Mouse (Mus musculus) brain, adult 2 months (tissue): ENCODE results near the gene Gm42420.

Source experiments
- DNase-seq: peaks from one replicate; pipeline ENCODE4 v3.0.0; 2011; ENCODE audit warnings: low read depth, low spot score

Gm42420 gene

DNA sequence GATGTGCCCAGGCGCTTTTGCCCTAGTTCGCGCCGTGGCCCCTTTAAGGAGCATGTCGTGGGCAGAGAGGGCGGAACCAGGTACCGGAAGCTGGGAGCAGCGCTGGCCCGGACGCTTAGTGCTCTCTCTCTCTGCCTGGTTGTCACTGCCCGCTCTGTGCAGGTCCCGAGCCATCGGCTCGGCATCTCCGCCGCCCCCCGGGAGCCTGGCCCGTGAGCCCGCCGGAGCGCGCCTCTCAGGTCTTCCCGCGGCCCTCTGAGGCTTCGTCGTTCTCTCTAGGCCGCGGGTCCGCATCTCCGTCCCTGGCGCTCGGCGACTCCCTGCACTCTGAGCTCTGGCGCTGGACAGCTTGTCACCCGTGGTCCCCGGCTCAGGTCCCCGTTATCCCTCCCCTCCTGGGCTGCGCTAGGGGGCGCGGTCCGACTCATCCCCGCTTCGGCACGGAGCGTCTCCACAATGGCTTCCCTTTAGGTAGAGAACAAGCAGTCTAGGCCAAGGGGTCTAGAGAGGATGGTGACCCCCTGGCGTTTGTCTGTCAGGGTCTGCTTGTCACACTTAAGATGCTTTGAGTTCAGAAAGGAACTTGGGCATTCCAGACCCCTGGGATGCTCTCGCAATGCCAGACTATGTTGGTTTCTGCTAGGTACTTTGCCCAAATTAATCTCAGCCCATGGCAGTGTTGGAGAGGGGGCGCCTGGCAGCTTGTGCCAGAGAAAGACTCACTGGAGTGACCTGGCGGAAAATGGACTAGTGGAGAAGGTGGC is 11.6 kb upstream of the Gm42420 start, which contains the start of gene Adck2:
Adck2 (plus strand) TSS at position 83 of the 764 bp plus-strand sequence.
- peak; percentile 97 for DNase-seq

- no peak for DNase-seq
These were observed 11.0 kb upstream of the Gm42420 start for GRCm38 (mm10) chr6:39574555-39574869.

DNA sequence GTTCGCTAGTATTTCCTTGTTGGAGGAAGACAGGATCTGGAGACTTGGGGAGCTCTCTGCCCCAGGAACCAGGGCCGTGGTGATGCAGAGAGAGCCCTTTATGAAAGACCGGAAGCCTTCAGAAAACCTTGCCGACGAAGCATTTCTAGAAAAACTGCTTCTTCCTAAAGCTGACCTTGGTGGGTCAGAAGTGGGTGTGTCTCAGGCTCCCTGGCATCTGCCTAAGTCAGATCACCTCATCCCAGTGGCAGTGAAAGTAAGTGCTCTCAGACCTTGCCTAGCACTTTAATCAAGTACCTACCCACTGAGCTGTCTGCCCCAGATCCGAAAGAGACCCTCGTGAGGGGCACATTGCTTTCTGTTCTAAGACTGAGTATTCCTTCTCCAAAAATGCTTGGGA is 10.6 kb upstream of the Gm42420 start:
- DNase-seq: no peak

- DNase-seq: peak; percentile 58
These were observed 6.0 kb upstream of the Gm42420 start for GRCm38 (mm10) chr6:39579552-39579951.

GRCm38 (mm10) chr6:39580558-39580957 is 5.0 kb upstream of the Gm42420 start:
- DNase-seq: no peak

- DNase-seq: no peak
These were observed 4.3 kb upstream of the Gm42420 start for GRCm38 (mm10) chr6:39581087-39581784.

DNA sequence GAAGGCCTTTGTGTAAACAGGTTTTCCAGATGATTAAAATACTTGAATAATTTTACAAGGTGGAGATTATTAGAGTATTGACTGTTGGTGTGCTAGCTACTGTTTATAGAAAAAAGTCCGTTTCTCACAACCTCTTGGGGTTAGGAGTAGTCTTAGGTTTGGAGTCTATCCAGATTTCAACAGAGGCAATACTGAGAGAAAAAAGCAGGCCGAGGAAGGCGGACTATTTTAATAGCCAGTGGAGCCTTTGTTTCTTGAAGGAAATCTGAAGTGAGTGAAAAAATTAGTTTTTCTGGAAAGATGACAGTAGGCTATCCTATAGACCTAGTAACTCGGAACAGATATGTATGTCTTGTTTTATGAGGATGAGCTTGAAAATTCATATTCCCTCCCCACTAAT is 5.9 kb downstream of the Gm42420 start:
- no peak for DNase-seq

DNA sequence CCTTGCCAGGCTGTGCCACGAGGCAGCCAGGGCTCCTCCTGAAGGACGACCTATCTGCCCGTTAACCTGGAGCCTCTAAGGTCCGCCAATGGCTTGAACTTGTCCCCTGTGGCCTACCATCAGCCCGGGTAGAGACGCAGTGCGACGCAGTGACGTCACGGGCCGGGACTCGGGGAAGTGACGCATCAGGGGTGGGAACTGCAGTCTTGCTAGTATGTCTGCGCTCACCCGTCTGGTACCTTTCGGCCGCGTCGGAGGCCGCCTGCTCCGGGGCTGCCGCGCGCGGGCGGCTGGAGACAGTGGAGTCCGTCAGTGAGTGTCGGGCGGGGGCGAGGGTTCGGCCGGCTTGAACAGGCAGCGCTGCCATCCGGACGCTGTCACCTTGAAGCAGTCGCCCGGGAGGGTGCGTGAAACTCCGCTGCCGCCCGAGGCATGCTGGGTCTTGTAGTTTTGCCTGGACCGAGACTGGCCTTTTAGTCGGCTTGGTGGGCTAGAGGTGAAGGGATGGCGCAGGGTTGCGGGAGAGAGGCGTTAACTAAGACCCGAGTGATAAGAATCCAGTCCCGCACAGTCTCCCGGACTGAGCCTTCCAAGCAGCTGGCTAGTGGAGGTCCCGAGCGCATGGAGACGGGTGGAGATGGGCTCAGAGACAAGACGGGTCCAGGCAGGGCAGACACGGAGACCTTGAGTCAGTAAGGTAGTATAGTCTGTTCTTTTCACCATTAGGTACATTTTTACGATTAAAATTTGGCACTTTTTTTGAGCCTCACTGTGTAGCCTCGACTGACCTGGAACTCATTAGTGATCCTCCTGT is 7.1 kb downstream of the Gm42420 start, which contains the start of gene Ndufb2:
Ndufb2 (plus strand) TSS at position 174 of the 814 bp plus-strand sequence.
- DNase-seq: peak; percentile 99

GRCm38 (mm10) chr6:39600851-39601250 is 15.3 kb downstream of the Gm42420 start:
- DNase-seq: no peak

- DNase-seq: peak; percentile 20
These were observed 16.3 kb downstream of the Gm42420 start for GRCm38 (mm10) chr6:39601828-39602227.

- peak; percentile 56 for DNase-seq
These were observed 19.0 kb downstream of the Gm42420 start for GRCm38 (mm10) chr6:39604565-39604964.

DNA sequence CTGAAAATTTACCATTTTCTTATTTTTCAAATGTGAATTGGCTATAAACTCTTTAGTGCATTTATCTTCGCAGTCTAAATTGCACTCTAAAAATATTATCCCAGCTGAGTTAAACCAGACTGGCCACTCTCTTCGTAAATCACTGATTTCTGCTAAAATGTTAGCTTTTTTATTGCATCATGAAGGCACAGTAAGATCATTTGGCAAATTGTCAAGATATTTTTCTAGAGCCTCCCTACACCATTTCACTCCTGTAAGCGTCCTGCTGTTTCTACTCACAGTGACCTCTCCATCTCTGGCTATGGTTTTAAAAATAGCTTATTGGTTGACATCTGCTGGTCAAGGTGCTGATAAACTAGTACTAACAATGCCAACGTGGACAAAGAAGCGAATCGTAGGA is 20.5 kb downstream of the Gm42420 start:
- DNase-seq: no peak

DNA sequence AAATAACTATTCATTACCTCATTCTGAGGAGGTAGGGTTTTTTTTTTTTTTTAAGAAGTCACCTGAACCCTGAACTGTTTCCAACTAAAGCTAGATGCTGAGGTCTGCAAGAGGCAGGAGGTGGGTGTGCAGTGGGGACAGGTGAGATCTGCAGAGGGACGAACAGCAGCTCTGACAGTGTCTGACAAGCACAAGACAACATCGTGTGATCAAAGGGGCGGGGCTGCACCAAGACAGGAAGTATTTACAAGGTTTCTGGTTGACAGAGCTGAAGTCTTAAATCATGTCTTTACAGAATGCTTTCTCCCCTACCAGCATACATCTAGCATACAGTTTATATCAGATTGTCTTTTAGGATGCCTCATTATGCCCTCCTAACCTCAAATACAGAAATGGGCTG is 21.3 kb downstream of the Gm42420 start:
- no peak for DNase-seq

DNA sequence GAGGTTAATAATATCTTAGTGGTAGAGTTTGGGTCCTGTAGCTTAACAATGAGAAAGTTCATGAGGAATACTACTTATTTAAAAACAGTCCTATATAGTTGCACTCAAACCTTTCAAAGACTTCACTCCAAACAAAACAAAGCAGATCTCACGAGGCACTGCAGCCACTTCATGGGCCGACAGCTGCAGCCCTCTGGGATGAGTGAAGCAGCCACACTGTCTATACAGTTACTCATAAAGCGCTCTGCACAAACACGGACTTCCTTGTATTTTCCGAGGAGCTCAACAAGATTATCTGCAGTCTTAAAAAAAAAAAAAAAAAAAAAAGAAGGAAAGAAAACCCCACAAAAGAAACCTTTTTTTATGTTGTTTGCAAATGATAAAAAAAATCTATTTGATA is 21.8 kb downstream of the Gm42420 start:
- DNase-seq: no peak

DNA sequence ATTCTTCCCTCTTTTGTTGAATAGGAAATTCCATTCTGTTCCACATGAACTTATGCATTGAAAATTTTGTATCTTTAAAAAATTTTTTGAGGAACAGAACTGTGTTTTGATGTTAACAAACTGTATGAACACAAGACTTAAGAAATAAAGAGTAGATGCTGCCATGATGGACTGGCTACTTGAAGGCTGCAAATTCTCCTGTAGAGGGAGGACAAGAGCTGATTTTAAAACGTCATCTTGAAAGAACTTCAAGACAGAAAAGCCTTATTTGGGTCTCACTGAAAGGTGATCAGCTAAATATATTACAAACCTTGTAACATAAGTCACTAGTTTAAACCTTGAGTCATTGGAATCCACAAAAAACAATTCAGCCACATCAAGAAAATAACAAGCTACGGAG is 24.7 kb downstream of the Gm42420 start:
- DNase-seq: peak; percentile 48

DNA sequence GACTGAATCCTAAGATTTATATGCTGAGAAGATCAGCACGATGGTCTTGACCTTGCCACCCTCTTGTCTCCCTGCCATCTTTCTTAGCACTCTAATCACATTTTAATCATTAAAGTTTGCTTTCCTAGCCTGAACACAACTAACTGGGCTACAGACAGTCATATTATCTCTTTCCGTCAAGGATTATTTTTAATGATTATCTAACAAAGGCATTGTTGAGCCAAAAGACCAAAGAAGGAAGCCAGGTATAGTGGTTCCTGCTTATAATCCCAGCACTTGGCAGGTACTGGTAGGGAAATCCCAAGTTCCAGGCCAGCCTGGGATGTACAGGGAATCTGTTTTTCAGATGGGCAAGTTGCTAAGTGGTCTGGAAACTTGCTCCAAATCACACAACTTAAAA is 25.7 kb downstream of the Gm42420 start:
- DNase-seq: no peak
